Mouse (Mus musculus) embryo, embryonic 11 days (tissue): ENCODE data around the gene Rpl26.
A peak's percentile ranks its signal among the peaks of the same experiment; 100 is the strongest.
"Not testable (repeated sequence)": the region's sequence is repeated elsewhere in the genome, so short reads cannot be mapped to it uniquely, and the experiment has no call there.

Experiments
- DNase-seq: peaks from one replicate; pipeline ENCODE4 v3.0.0-alpha.2; 2015

Rpl26 gene

DNA sequence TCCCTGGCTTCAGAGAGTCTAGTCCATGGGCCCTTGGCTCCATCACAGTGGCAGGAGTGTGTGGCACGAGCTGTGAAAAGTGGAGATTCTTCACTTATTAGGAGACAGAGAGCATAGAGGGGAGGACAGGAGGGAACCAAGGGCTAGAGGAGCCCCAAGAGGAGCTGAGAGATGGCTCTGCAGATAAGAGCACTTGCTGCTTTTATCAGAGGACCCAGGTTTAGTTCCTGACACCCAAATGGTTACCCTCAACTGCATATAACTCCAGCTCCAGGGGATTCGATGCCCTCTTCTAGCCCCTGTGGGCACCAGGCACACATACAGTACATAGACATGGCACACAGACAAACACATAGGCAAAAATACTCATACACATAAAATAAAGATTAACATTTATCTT is 23.4 kb downstream of the Rpl26 start:
- DNase-seq: no peak

DNA sequence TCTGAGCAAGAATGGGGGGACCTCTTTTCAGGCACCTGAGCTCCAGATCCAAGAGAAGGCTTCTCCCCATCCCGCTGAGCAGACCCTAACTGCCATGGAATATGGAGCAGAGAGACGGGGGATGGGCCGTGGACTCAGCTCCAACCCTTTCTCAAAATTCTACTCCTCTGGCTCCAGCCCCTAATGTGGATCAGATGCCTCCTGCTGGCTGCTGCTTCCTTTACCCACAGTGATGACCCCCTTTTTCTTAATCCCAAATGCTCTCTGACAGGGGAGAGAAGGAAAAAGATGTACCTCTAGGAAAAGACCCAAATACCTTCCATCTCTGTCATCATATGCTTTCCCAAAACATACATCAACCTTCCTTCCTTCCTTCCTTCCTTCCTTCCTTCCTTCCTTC is 25.6 kb downstream of the Rpl26 start, which contains the start of gene Odf4:
Gene Odf4, minus strand, starts transcription at position 101 of the 400 bp plus-strand sequence.
- no peak for DNase-seq

DNA sequence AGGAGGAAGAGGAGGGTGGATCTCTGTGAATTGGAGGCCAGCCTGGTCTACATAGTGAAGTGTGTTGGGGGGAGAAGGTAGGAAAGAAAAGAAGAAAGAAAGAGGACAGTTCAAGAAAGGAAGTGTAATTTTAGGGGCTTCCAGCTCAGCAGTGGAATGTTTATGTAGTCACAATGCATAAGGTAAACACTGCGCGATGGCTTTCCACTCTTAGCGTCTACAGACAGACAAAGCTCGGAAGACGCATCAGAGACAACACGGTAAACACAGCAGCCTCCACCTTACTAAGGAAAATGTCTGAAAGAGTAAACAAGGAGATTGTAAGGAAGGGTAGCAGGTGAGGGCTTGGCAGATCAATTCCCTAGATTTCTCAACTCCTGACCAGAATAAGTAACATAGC is 28.6 kb downstream of the Rpl26 start:
- DNase-seq: no peak

DNA sequence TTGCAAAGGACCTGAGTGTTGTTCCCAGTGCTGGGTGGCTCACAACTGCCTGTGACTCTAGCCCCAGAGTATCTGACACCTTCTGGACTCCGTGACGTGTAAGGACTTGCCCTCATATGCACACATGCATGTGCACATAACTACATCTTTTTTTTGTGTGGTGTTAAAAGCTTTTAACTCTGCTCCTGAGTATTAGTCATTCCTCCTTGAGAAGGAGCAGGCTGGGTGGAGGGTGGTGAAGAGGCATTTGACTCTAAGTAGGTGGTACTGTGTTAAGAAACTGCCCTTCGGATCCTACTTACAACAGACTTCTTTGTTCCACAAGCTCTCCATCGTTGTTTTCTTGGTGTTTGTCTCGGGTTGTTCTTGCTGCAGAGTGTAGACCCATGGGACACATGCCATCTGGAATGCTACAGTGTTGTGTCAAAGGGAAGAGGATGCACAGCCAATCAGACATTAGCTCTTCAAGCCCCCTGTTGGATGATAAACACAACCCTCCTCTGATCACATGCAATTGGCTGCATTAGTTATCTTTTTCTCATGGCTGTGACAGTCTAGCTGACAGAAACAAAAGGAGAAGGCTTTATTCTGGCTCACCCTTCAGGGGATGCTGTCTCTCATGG is 32.6 kb downstream of the Rpl26 start:
- DNase-seq: no peak

DNA sequence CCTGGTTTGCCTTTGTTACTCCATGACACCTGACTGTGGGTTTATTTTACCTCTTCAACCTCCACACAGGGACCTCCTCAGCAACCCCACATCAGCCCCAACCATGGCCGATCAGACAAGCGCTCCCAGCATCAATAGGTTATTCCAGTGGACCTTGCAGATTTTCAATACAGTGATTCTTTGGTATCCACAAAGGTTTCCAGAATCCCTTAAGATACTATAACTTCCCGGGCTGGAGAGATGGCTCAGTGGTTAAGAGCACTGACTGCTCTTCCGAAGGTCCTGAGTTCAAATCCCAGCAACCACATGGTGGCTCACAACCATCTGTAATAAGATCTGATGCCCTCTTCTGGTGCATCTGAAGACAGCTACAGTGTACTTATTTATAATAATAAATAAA is 35.6 kb downstream of the Rpl26 start:
- DNase-seq: not testable (repeated sequence)

DNA sequence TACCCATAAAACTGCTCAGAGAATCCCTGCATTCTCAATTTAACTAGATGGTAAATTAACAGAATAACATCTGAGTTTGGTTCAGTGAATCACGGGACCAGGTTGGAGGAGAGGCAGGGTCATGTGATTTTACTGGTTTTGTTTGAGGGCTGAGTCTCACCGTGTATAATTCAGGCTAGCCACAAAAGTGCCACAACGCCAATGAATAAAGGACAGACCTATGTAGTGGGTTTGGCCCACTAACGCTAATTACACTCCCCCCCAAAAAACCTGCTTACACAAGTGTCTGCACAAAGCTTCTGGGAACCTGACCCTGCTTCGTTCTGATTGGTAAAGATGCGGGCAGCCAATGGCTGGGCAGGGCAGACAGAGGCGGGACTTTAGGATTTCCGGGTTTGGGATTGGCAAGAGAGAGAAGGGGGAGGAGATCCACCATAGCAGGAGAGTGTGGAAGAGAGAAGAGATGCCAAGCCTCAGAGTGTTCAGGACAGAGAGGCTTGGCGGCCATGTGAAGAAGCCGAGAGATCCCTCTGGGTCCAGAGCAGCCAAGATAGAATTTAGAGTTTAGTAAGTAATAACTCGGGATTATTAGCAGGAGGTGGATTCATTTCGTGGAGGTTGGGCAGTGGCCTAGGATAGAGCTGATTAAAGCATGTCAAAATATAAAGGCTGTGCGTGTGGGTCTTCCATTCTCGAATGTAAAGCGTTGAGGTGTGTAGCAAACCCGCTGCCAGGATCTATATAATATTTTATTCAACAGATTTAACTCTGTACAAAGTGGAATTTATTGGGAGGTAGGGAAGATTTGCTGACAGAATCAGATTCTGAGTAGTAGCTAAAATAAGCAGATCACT is 38.3 kb downstream of the Rpl26 start:
- peak; percentile 93 for DNase-seq

DNA sequence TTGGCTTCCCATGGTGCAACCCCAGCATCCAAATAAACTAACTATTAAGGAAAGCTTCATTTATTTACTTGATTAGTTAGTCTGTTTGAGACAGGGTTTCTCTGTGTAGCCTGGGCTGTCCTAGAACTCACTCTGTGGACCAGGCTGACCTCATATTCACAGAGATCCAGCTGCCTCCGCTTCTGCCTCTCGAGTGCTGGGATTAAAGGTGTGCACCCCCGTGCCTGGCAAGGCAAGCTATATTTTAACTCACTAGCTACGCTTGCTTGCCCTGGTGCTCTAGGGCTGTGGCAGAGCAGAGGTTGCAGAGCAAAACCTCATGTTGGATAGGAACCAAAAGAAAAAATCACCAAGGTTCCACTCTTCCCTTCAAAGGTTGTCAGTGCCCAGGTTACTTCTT is 39.1 kb downstream of the Rpl26 start:
- no peak for DNase-seq

DNA sequence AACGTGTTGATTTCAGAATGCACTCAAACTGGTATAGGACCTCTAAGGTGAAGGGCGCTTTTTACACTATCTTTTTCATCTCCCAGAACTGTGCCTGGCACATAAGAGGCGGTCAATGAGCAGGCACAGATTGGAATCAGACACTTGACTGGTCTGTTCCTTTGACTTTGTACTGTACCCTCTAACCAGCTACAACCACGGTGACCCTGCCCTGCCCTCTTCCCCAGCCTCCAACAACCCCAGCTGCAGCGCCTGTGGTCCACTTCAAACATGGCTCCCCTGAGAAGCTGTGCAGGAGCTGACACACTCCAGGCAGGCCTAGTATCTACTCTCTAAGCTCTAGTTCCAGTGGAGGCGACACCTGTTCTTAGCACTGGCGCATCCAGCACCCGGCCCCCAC is 41.3 kb downstream of the Rpl26 start:
- no peak for DNase-seq

DNA sequence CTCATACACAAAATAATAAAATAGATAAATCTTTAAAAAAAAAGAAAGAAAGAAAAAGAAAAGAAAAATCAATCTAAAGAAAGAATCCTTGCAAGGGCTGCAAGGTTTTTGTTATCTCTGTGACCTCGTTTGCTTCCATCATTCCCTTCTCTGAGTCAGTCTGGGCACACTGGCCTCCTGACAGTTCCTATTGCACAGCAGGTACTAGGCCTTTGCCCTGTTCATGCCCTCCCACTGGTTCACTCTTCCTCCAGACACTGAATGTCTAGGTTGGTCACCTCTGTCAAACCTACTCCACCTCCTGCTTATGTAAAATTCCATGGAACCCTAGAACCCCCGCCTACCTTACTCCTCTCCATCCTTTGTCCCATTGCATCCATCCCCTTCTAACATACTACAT is 43.9 kb downstream of the Rpl26 start:
- no peak for DNase-seq

DNA sequence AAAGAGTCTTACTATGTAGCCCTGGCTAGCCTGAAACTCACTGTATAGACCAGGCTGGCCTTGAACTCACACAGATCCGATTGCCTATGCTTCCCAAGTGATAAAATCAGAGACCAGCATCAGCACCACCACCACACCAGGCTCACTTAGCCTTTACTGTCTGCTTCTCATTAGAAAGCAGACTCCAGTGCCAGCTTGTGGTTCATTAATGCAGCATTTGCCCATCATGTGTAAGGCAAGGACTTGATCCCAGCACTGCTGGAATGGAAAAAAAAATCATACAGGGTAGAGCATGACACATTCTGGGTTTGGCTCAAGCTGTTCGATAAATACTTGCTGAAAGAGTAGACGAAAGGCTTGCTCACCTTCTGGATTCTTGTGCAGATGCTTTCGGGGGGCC is 44.6 kb downstream of the Rpl26 start:
- no peak for DNase-seq

DNA sequence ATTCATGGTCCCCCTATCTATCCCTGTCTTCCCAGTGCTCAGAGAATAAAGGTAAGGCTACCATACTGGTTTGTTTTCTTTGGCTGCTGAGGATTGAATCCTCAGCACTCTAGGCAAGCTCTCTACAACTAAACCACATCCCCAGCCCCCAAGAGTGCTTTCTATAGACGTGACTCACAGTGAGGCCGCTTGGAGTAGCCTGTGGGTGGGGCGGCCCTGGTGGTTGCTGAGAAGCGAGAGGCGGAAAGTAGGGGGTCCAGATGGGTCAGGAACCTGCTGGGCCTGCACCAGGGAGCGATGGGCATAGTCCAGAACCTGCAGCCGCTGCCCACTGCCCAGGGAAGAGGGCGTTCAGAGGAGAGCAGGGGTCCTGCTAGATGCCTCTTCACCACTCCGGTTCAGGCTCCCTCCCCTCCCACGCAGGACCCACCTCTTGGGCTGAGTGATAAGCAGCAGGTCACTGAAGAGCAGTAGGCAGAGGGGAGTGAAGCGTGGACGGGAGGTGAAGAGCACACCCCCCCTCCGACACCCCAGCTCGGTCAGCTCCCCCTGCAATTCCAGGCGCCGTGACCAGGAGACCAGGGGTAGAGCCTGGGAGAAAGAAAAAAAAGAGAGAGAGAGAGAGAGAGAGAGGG is 45.5 kb downstream of the Rpl26 start:
- DNase-seq: no peak

DNA sequence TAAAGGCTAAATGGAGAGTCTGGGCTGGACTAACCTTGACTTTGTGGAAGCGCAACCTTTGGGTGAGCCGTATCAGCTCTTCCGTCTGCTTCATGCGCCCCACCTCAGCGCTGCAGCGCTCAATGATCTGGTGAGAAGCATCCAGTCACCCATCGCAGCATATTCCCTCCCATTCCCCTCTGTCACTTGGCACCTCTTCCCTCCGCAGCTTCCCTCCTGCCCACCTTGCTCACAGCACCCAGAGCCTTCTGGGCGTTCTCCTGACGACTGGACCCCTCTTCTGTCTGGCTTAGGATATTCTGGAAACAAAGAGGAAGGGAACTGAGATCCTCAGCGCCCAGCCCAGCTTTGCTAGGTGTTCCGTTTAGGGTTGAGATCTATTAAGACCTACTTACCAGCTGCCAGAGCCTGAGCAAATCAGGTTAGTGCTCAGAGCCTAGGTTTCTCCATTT is 46.2 kb downstream of the Rpl26 start:
- no peak for DNase-seq

DNA sequence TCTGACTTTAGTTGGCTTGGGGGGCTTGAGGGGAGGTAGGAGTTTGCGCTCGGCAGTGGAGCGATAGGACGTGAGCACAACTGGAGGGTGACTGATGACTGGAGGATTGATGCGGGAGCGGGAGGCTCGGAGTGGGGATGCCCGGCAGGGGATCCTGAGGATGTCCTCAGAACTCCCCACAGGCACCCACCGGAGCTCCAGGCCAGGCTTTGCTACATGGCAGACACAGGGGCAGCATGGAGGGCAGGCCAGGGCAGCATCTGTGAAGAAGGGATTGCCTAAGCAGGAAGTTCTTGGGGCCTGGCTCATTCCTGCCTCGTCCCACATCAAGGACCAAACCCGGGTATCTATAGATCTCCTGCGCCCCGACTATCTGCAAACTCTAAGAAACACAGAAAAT is 52.5 kb downstream of the Rpl26 start:
- no peak for DNase-seq

DNA sequence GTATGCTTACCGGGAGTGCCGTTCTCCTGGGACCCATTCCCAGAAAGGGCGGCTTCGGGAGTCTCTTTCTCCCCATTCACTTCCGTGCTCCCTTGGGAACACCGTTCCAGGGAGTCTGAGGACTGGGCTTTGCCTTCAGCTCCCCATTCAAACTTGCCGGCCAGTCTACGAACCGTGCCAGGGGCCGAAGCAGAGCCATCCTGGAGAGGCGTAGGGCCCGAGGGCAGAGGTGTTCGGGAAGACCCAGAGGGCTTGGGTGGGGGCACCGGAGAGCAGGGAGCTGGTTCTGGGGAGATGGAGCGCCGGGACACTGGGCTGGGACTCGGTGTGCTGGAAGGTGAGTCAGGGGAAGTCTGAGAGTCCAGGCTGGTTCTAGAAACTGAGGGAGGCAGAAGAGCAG is 53.0 kb downstream of the Rpl26 start:
- no peak for DNase-seq

DNA sequence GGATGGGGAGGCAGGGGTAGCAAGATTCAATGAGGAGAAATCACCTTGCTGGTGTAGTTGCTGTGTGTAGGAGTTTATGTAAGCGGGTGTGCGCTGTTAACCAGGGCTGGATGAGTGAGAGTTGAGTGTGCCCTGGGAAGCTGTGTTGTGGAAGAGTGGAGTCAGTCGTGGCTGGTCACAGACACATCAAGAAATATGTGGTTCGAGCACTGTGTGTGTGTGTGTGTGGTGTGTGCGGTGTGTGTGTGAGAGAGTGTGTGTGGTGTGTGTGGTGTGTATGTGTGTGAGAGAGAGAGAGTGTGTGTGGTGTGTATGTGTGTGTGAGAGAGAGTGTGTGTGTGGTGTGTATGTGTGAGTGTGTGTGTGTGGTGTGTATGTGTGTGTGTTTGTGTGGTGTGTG is 54.1 kb downstream of the Rpl26 start:
- DNase-seq: no peak

DNA sequence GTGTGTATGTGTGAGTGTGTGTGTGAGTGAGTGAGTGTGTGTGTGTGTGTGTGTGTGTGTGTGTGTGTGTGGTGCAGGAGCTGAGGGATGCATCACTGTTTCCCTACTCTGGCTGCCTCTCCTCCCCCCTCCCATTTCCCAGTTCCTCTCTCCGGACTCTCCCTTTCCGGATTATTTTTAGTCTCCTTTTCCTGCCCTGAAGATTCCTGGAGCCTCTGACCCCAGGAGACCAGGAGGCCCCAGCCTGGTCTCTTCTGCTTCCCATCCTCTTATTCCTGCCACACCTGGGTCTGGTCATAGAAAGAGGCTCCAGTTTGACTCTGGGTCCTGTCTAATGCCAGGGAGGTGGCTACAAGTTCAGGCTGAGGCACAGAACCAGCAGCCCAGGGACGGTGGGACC is 54.7 kb downstream of the Rpl26 start:
- no peak for DNase-seq
